Mouse (Mus musculus): Measurements from ENCODE around the gene Tnnt3.

GRCm38 (mm10) chr7:142470171-142470691, 28.4 kb upstream of the Tnnt3 start:
- TF ChIP-seq CTCF (IDR thresholded peaks at IDR 0.05; ENCODE audit: low read depth) (no peak), EP300 (optimal IDR thresholded peaks at IDR 0.05) (no peak)

Measured in stomach, postnatal 0 days (tissue).